Mouse (Mus musculus) MEL (cell line): ENCODE results near the gene Tnni3k. TPM values are rescaled to one million over a fixed set of nuclear protein-coding genes. Genes with fewer than 3 reads are reported as not detected.

ENCODE experiments used
- DNase-seq: peaks from one replicate; pipeline ENCODE4 v3.0.0; 2011; ENCODE audit warnings: low read depth, low spot score
- H3K27ac ChIP-seq: 2 replicates; pipeline ENCODE4 v1.5.1; 2012; ENCODE audit warnings: low read depth, mild to moderate bottlenecking, control low read depth, low read length, moderate library complexity; ENCODE audit not compliant: control insufficient read depth
- H3K27me3 ChIP-seq, 2 experiments: fragments of 150-350 bp in 1 of 2; sonication (generic) in 1 of 2; 2 replicates each; pipeline ENCODE4 v1.6.1; 2012; ENCODE audit warnings: low read length in 2 of 2, mild to moderate bottlenecking in 2 of 2, improper control_type of control experiment in 1 of 2, moderate library complexity in 1 of 2; ENCODE audit not compliant: insufficient read depth in 2 of 2, control insufficient read depth in 1 of 2
- H3K36me3 ChIP-seq, 2 experiments: 2 replicates each; pipeline ENCODE4 v1.6.1; 2012 to 2014; ENCODE audit warnings: low read length in 2 of 2, improper control_type of control experiment in 1 of 2, inconsistent platforms in 1 of 2, mild to moderate bottlenecking in 1 of 2; ENCODE audit not compliant: insufficient read depth in 2 of 2, control insufficient read depth in 1 of 2
- H3K4me1 ChIP-seq, 2 experiments: fragments of 150-350 bp in 1 of 2; sonication (generic) in 1 of 2; 2 replicates each; pipeline ENCODE4 v1.6.1; 2012; ENCODE audit warnings: low read length in 2 of 2, improper control_type of control experiment in 1 of 2, mild to moderate bottlenecking in 1 of 2; ENCODE audit not compliant: insufficient read depth in 2 of 2, control insufficient read depth in 1 of 2
- H3K4me3 ChIP-seq, 2 experiments: fragments of 150-350 bp in 1 of 2; sonication (generic) in 1 of 2; 2 replicates each; pipeline ENCODE4 v1.5.1; 2012; ENCODE audit warnings: low read depth in 2 of 2, low read length in 2 of 2, mild to moderate bottlenecking in 2 of 2, moderate library complexity in 2 of 2, control low read depth in 1 of 2, improper control_type of control experiment in 1 of 2; ENCODE audit not compliant: control insufficient read depth in 1 of 2, insufficient read depth in 1 of 2
- H3K79me2 ChIP-seq: 2 replicates; pipeline ENCODE4 v1.6.1; 2012; ENCODE audit warnings: mild to moderate bottlenecking, low read length, moderate library complexity; ENCODE audit not compliant: control insufficient read depth, poor library complexity, insufficient read depth
- H3K9ac ChIP-seq: 2 replicates; pipeline ENCODE4 v1.6.1; 2012; ENCODE audit warnings: low read depth, mild to moderate bottlenecking, control low read depth, low read length, moderate library complexity; ENCODE audit not compliant: control insufficient read depth, poor library complexity, severe bottlenecking
- H3K9me3 ChIP-seq: fragments of 150-350 bp; sonication (generic); replicated peaks from 2 replicates; pipeline ENCODE4 v1.6.1; 2012; ENCODE audit warnings: mild to moderate bottlenecking, low read length, improper control_type of control experiment, moderate library complexity; ENCODE audit not compliant: insufficient read depth
- BHLHE40 ChIP-seq: IDR thresholded peaks from 2 replicates; pipeline ENCODE4 v1.6.1; 2012; ENCODE audit warnings: low read depth, mild to moderate bottlenecking, inconsistent platforms, low read length, improper control_type of control experiment, borderline replicate concordance
- CHD1 ChIP-seq: IDR thresholded peaks from 2 replicates; pipeline ENCODE4 v1.6.1; 2012; ENCODE audit warnings: low read depth, mild to moderate bottlenecking, inconsistent platforms, low read length, improper control_type of control experiment
- CHD2 ChIP-seq: IDR thresholded peaks from 2 replicates; pipeline ENCODE4 v1.6.1; 2011; ENCODE audit warnings: low read length, improper control_type of control experiment
- CTCF ChIP-seq, 3 experiments: IDR thresholded peaks in 2 of 3; conservative IDR thresholded peaks in 1 of 3; 2 replicates each; pipeline ENCODE4 v1.5.1; 2011 to 2012; ENCODE audit warnings: low read length in 3 of 3, low read depth in 2 of 3, mild to moderate bottlenecking in 2 of 3, improper control_type of control experiment in 1 of 3, inconsistent platforms in 1 of 3, mixed read lengths in 1 of 3, moderate library complexity in 1 of 3; ENCODE audit not compliant: control insufficient read depth in 1 of 3, insufficient read depth in 1 of 3, poor library complexity in 1 of 3, severe bottlenecking in 1 of 3
- E2F4 ChIP-seq: IDR thresholded peaks from 2 replicates; pipeline ENCODE4 v1.6.1; 2011; ENCODE audit warnings: low read depth, low read length, improper control_type of control experiment, borderline replicate concordance
- ELF1 ChIP-seq: IDR thresholded peaks from 2 replicates; pipeline ENCODE4 v1.6.1; 2014; ENCODE audit warnings: low read depth, mild to moderate bottlenecking, inconsistent platforms, low read length, improper control_type of control experiment, moderate library complexity
- EP300 ChIP-seq, 2 experiments: IDR thresholded peaks; 2 replicates each; pipeline ENCODE4 v1.6.1; 2011; ENCODE audit warnings: improper control_type of control experiment in 2 of 2, low read length in 2 of 2, low read depth in 1 of 2, mild to moderate bottlenecking in 1 of 2
- GABPA ChIP-seq: IDR thresholded peaks from 2 replicates; pipeline ENCODE4 v1.6.1; 2012; ENCODE audit warnings: low read depth, mild to moderate bottlenecking, inconsistent platforms, low read length, improper control_type of control experiment, moderate library complexity
- JUND ChIP-seq: IDR thresholded peaks from 2 replicates; pipeline ENCODE4 v1.6.1; 2011; ENCODE audit warnings: low read depth, mild to moderate bottlenecking, improper control_type of control experiment, low read length
- KAT2A ChIP-seq: conservative IDR thresholded peaks from 2 replicates; pipeline ENCODE4 v1.6.1; 2012; ENCODE audit warnings: low read depth, low read length, improper control_type of control experiment, inconsistent platforms
- MAFK ChIP-seq: IDR thresholded peaks from 2 replicates; pipeline ENCODE4 v1.6.1; 2011; ENCODE audit warnings: low read depth, mild to moderate bottlenecking, low read length, improper control_type of control experiment, borderline replicate concordance
- MAX ChIP-seq: IDR thresholded peaks from 2 replicates; pipeline ENCODE4 v1.6.1; 2011; ENCODE audit warnings: low read length, improper control_type of control experiment
- MEF2A ChIP-seq: IDR thresholded peaks from 2 replicates; pipeline ENCODE4 v1.6.1; 2014; ENCODE audit warnings: low read depth, mild to moderate bottlenecking, inconsistent platforms, low read length, improper control_type of control experiment; ENCODE audit not compliant: poor library complexity, insufficient replicate concordance, severe bottlenecking; ENCODE audit errors: extremely low read depth
- MYB ChIP-seq: IDR thresholded peaks from 2 replicates; pipeline ENCODE4 v1.6.1; 2011; ENCODE audit warnings: mild to moderate bottlenecking, low read depth, low read length, improper control_type of control experiment
- NELFE ChIP-seq: IDR thresholded peaks from 2 replicates; pipeline ENCODE4 v1.6.1; 2011; ENCODE audit warnings: low read depth, low read length, improper control_type of control experiment
- POLR2A ChIP-seq, 2 experiments: IDR thresholded peaks; 2 replicates each; pipeline ENCODE4 v1.6.1; 2011 to 2012; ENCODE audit warnings: low read length in 2 of 2, mild to moderate bottlenecking in 2 of 2, control low read depth in 1 of 2, improper control_type of control experiment in 1 of 2, low read depth in 1 of 2, moderate library complexity in 1 of 2; ENCODE audit not compliant: control insufficient read depth in 1 of 2, insufficient read depth in 1 of 2, poor library complexity in 1 of 2
- POLR2AphosphoS5 ChIP-seq: IDR thresholded peaks from 2 replicates; pipeline ENCODE4 v1.6.1; 2012; ENCODE audit warnings: low read depth, borderline replicate concordance, mild to moderate bottlenecking, inconsistent platforms, low read length, moderate library complexity, mixed read lengths
- RAD21 ChIP-seq: IDR thresholded peaks from 2 replicates; pipeline ENCODE4 v1.6.1; 2011; ENCODE audit warnings: mild to moderate bottlenecking, low read depth, low read length, improper control_type of control experiment
- SMC3 ChIP-seq: IDR thresholded peaks from 2 replicates; pipeline ENCODE4 v1.6.1; 2011; ENCODE audit warnings: low read depth, low read length, improper control_type of control experiment
- TAL1 ChIP-seq: IDR thresholded peaks from 2 replicates; pipeline ENCODE4 v1.6.1; 2012; ENCODE audit warnings: mild to moderate bottlenecking, inconsistent platforms, low read length, moderate library complexity, mixed read lengths
- TBP ChIP-seq: IDR thresholded peaks from 2 replicates; pipeline ENCODE4 v1.8.0; 2011; ENCODE audit warnings: low read depth, low read length, improper control_type of control experiment
- TCF12 ChIP-seq: IDR thresholded peaks from 2 replicates; pipeline ENCODE4 v1.6.1; 2014; ENCODE audit warnings: low read depth, mild to moderate bottlenecking, inconsistent platforms, low read length, improper control_type of control experiment, moderate library complexity
- USF2 ChIP-seq, 2 experiments: IDR thresholded peaks; 2 replicates each; pipeline ENCODE4 v1.6.1; 2011 to 2012; ENCODE audit warnings: improper control_type of control experiment in 2 of 2, low read length in 2 of 2, borderline replicate concordance in 1 of 2, inconsistent platforms in 1 of 2, low read depth in 1 of 2, mild to moderate bottlenecking in 1 of 2; ENCODE audit not compliant: insufficient read depth in 1 of 2
- ZC3H11A ChIP-seq: IDR thresholded peaks from 2 replicates; pipeline ENCODE4 v1.6.1; 2012; ENCODE audit warnings: low read depth, mild to moderate bottlenecking, inconsistent platforms, low read length, improper control_type of control experiment
- ZNF384 ChIP-seq: IDR thresholded peaks from 2 replicates; pipeline ENCODE4 v1.6.1; 2012; ENCODE audit warnings: low read depth, mild to moderate bottlenecking, inconsistent platforms, low read length, improper control_type of control experiment
- polyA plus RNA-seq, 2 experiments: library from polyadenylated mRNA; stranded (reverse) in 1 of 2; unstranded in 1 of 2; fragments of >175 nt in 1 of 2; fragments of >200 nt in 1 of 2; gene quantifications; 2 replicates each; pipeline versions ENCODE4 v1.2.1 to v1.2.4; 2012; ENCODE audit warnings: low replicate concordance in 2 of 2, low read depth in 1 of 2; ENCODE audit not compliant: insufficient read length in 2 of 2, insufficient read depth in 1 of 2, missing spikeins in 1 of 2
- total RNA-seq: library from RNA; depleted of rRNA; stranded (reverse); fragments of 300-350 nt; gene quantifications from 2 replicates; pipeline ENCODE4 v1.2.3, GENCODE M21; 2012

Tnni3k gene
- total and polyA plus RNA-seq, 3 experiments = not detected

- TF ChIP-seq TBP (no peak), EP300 (IDR thresholded peaks at IDR 0.05; ENCODE audit: low read depth in 1 of 2, low read length in 2 of 2) (no peak), MAFK (no peak), E2F4 (no peak), TCF12 (no peak), CTCF (IDR thresholded peaks at IDR 0.05 in 2 of 3, conservative IDR thresholded peaks at IDR 0.05 in 1 of 3; ENCODE audit: control insufficient read depth in 1 of 3, insufficient read depth in 1 of 3, low read depth in 2 of 3, low read length in 3 of 3, poor library complexity in 1 of 3, severe bottlenecking in 1 of 3) (no peak), CHD1 (no peak), ZC3H11A (no peak), USF2 (IDR thresholded peaks at IDR 0.05; ENCODE audit: borderline replicate concordance in 1 of 2, insufficient read depth in 1 of 2, low read depth in 1 of 2, low read length in 2 of 2) (no peak), POLR2A (IDR thresholded peaks at IDR 0.05; ENCODE audit: control insufficient read depth in 1 of 2, insufficient read depth in 1 of 2, low read depth in 1 of 2, low read length in 2 of 2, poor library complexity in 1 of 2) (no peak), SMC3 (no peak), ELF1 (no peak), KAT2A (no peak), ZNF384 (no peak), GABPA (no peak), MAX (no peak), NELFE (no peak), TAL1 (no peak)
- no peaks in the 10 kb centered on the region for H3K36me3 ChIP-seq
- no peak overlapping the region for H3K9ac ChIP-seq
- H3K4me3 ChIP-seq = no peak overlapping the region
- no peaks in the 10 kb centered on the region for H3K79me2 ChIP-seq
- DNase-seq = no peak
- no peaks in the 10 kb centered on the region for H3K27me3 ChIP-seq
- H3K4me1 ChIP-seq = no peaks in the 10 kb centered on the region
- no peak overlapping the region for H3K27ac ChIP-seq
- no peaks in the 10 kb centered on the region for H3K9me3 ChIP-seq
Observed at GRCm38 (mm10) chr3:154927757-154928156, 127.5 kb downstream of the Tnni3k start.

- H3K79me2 ChIP-seq = no peaks in the 10 kb centered on the region
- H3K9ac ChIP-seq = no peak overlapping the region
- DNase-seq = no peak
- no peaks in the 10 kb centered on the region for H3K4me1 ChIP-seq
- H3K4me3 ChIP-seq = no peak overlapping the region
- TF ChIP-seq CHD2 (no peak), POLR2A (IDR thresholded peaks at IDR 0.05; ENCODE audit: control insufficient read depth in 1 of 2, insufficient read depth in 1 of 2, low read depth in 1 of 2, low read length in 2 of 2, poor library complexity in 1 of 2) (no peak), POLR2AphosphoS5 (no peak), TBP (no peak), MYB (no peak), MAX (no peak), BHLHE40 (no peak), MEF2A (no peak), EP300 (IDR thresholded peaks at IDR 0.05; ENCODE audit: low read depth in 1 of 2, low read length in 2 of 2) (no peak), CHD1 (no peak), JUND (no peak), RAD21 (no peak)
- H3K27ac ChIP-seq = no peak overlapping the region
- no peaks in the 10 kb centered on the region for H3K36me3 ChIP-seq
- H3K9me3 ChIP-seq = no peaks in the 10 kb centered on the region
- H3K27me3 ChIP-seq = no peaks in the 10 kb centered on the region
Observed at GRCm38 (mm10) chr3:154924936-154925335, 130.3 kb downstream of the Tnni3k start.
